Mouse (Mus musculus): ENCODE measurements around the gene Acox1. TPM values are rescaled to one million over a fixed set of nuclear protein-coding genes. Genes with fewer than 3 reads are reported as not detected.
A peak's percentile ranks its signal among the peaks of the same experiment; 100 is the strongest.

Gene Acox1
- total and polyA plus RNA-seq, 3 experiments, result 16.1 to 16.8 TPM; not detected in 1

GRCm38 (mm10) chr11:116138468-116139138, 60.2 kb downstream of the Acox1 start, which contains the start of gene Mrpl38:
Gene Mrpl38 (minus strand): TSS chr11:116138868.
- H3K36me3 ChIP-seq (ENCODE audit: control insufficient read depth in 1 of 2, insufficient read depth in 2 of 2, low read length in 2 of 2), result peaks cover 0 to 17% of the 10 kb centered on the region in 2 experiments; a peak in 2 of 4 replicates
- TF ChIP-seq RAD21 (IDR thresholded peaks at IDR 0.05; ENCODE audit: low read depth, low read length), result peak; percentile 69
- TF ChIP-seq GABPA (IDR thresholded peaks at IDR 0.05; ENCODE audit: low read depth, low read length), result no peak
- TF ChIP-seq NELFE (IDR thresholded peaks at IDR 0.05; ENCODE audit: low read depth, low read length), result peak; percentile 88
- 0 out of 2 replicates have a peak, but pooled peaks have one; percentile 68 for TF ChIP-seq E2F4 (IDR thresholded peaks at IDR 0.05; ENCODE audit: borderline replicate concordance, low read depth, low read length)
- peak; percentile 51; the same call in 1 of the 2 replicates for TF ChIP-seq KAT2A (conservative IDR thresholded peaks at IDR 0.05; ENCODE audit: low read depth, low read length)
- TF ChIP-seq ELF1 (IDR thresholded peaks at IDR 0.05; ENCODE audit: low read depth, low read length), result peak; percentile 86
- TF ChIP-seq CHD1 (IDR thresholded peaks at IDR 0.05; ENCODE audit: low read depth, low read length), result no peak
- peak; percentile 76; the same call in 1 of the 2 replicates for TF ChIP-seq ETS1 (IDR thresholded peaks at IDR 0.05; ENCODE audit: low read depth, low read length)
- no peak for TF ChIP-seq UBTF (IDR thresholded peaks at IDR 0.05; ENCODE audit: borderline replicate concordance, insufficient read depth, low read depth, low read length)
- TF ChIP-seq CHD2 (IDR thresholded peaks at IDR 0.05; ENCODE audit: low read length), result no peak
- no peak for TF ChIP-seq BHLHE40 (IDR thresholded peaks at IDR 0.05; ENCODE audit: borderline replicate concordance, low read depth, low read length)
- peak; percentile 100 for TF ChIP-seq MXI1 (IDR thresholded peaks at IDR 0.05; ENCODE audit: low read depth, low read length)
- peak; percentile 29; the same call in 1 of the 2 replicates for TF ChIP-seq GATA1 (IDR thresholded peaks at IDR 0.05; ENCODE audit: low read depth, low read length)
- TF ChIP-seq USF2 (IDR thresholded peaks at IDR 0.05; ENCODE audit: borderline replicate concordance in 1 of 2, insufficient read depth in 1 of 2, low read depth in 1 of 2, low read length in 2 of 2), result no peak
- no peak for TF ChIP-seq MEF2A (IDR thresholded peaks at IDR 0.05; ENCODE audit: extremely low read depth, insufficient replicate concordance, low read depth, low read length, poor library complexity, severe bottlenecking)
- peak; percentile 85 to 96 (median 95) for TF ChIP-seq CTCF (IDR thresholded peaks at IDR 0.05 in 2 of 3, conservative IDR thresholded peaks at IDR 0.05 in 1 of 3; ENCODE audit: control insufficient read depth in 1 of 3, insufficient read depth in 1 of 3, low read depth in 2 of 3, low read length in 3 of 3, poor library complexity in 1 of 3, severe bottlenecking in 1 of 3)
- TF ChIP-seq EP300 (IDR thresholded peaks at IDR 0.05; ENCODE audit: low read depth in 1 of 2, low read length in 2 of 2), result no peak
- peak; percentile 54; the same call in 1 of the 2 replicates for TF ChIP-seq MAZ (IDR thresholded peaks at IDR 0.05; ENCODE audit: low read depth, low read length)
- peak; percentile 90 for TF ChIP-seq SMC3 (IDR thresholded peaks at IDR 0.05; ENCODE audit: low read depth, low read length)
- TF ChIP-seq HCFC1 (IDR thresholded peaks at IDR 0.05; ENCODE audit: low read depth, low read length), result peak; percentile 87
- peak; percentile 83 to 88 for TF ChIP-seq POLR2A (IDR thresholded peaks at IDR 0.05; ENCODE audit: control insufficient read depth in 1 of 2, insufficient read depth in 1 of 2, low read depth in 1 of 2, low read length in 2 of 2, poor library complexity in 1 of 2)
- TF ChIP-seq MAX (IDR thresholded peaks at IDR 0.05; ENCODE audit: low read length), result peak; percentile 84
- peak; percentile 97 for TF ChIP-seq SIN3A (IDR thresholded peaks at IDR 0.05; ENCODE audit: low read length)
- no peak for TF ChIP-seq JUND (IDR thresholded peaks at IDR 0.05; ENCODE audit: low read depth, low read length)
- peak; percentile 69 for TF ChIP-seq MYC (IDR thresholded peaks at IDR 0.05; ENCODE audit: low read depth, low read length)
- TF ChIP-seq MAFK (IDR thresholded peaks at IDR 0.05; ENCODE audit: borderline replicate concordance, low read depth, low read length), result no peak; the same call in 1 of the 2 replicates
- TF ChIP-seq ZC3H11A (IDR thresholded peaks at IDR 0.05; ENCODE audit: low read depth, low read length), result peak; percentile 63
- TF ChIP-seq POLR2AphosphoS2 (IDR thresholded peaks at IDR 0.05; ENCODE audit: low read length), result peak; percentile 76
- TF ChIP-seq TBP (IDR thresholded peaks at IDR 0.05; ENCODE audit: low read depth, low read length), result peak; percentile 74
- peak; percentile 76 for TF ChIP-seq TCF12 (IDR thresholded peaks at IDR 0.05; ENCODE audit: low read depth, low read length)

More at GRCm38 (mm10) chr11:116138468-116139138, 60.2 kb downstream of the Acox1 start, which contains the start of gene Mrpl38:
- no peaks in the 10 kb centered on the region for H3K27me3 ChIP-seq (ENCODE audit: control insufficient read depth in 1 of 2, insufficient read depth in 2 of 2, low read length in 2 of 2)
- peak; percentile 99 for DNase-seq (ENCODE audit: low read depth, low spot score)
- peak within 1 kb of the TSS; percentile 88 to 89 for H3K4me3 ChIP-seq (ENCODE audit: control insufficient read depth in 1 of 2, insufficient read depth in 1 of 2, low read depth in 2 of 2, low read length in 2 of 2)
- H3K4me1 ChIP-seq (ENCODE audit: control insufficient read depth in 1 of 2, insufficient read depth in 2 of 2, low read length in 2 of 2), result peaks cover 6 to 32% of the 10 kb centered on the region in 2 experiments; a peak in 3 of 4 replicates
- H3K27ac ChIP-seq (ENCODE audit: control insufficient read depth, low read depth, low read length), result peak within 1 kb of the TSS; percentile 56
- peak within 1 kb of the TSS; percentile 89 for H3K9ac ChIP-seq (ENCODE audit: control insufficient read depth, low read depth, low read length, poor library complexity, severe bottlenecking)
- peaks cover 19% of the 10 kb centered on the region for H3K79me2 ChIP-seq (ENCODE audit: control insufficient read depth, insufficient read depth, low read length, poor library complexity)
- H3K9me3 ChIP-seq (replicated peaks; ENCODE audit: insufficient read depth, low read length), result no peaks in the 10 kb centered on the region
